Mouse (Mus musculus): ENCODE measurements around the gene Slc34a3. TPM values are rescaled to one million over a fixed set of nuclear protein-coding genes. Genes with fewer than 3 reads are reported as not detected.

Gene Slc34a3
- total RNA-seq, 1 experiment: 0.67 TPM

GRCm38 (mm10) chr2:25237522-25237921, 3.4 kb upstream of the Slc34a3 start:
- Histone ChIP-seq H3K27ac (ENCODE audit: insufficient read depth, low read depth, low read length, poor library complexity, severe bottlenecking) (no peak overlapping the region), H3K36me3 (ENCODE audit: control insufficient read depth, insufficient read depth, low read length, poor library complexity, severe bottlenecking) (no peaks in the 10 kb centered on the region), H3K9me3 (ENCODE audit: control insufficient read depth, insufficient read depth, low read depth, low read length) (no peaks in the 10 kb centered on the region), H3K4me1 (ENCODE audit: control insufficient read depth in 2 of 2, insufficient read depth in 2 of 2, low read length in 2 of 2, poor library complexity in 1 of 2) (peaks cover 11 to 36% of the 10 kb centered on the region in 2 experiments), H3K9ac (ENCODE audit: insufficient read depth, low read depth, low read length, poor library complexity, severe bottlenecking) (no peak overlapping the region), H3K4me3 (ENCODE audit: insufficient read depth in 1 of 2, low read depth in 1 of 2, low read length in 2 of 2, poor library complexity in 1 of 2, severe bottlenecking in 1 of 2) (no peak overlapping the region)
- TF ChIP-seq HCFC1 (IDR thresholded peaks at IDR 0.05; ENCODE audit: borderline replicate concordance, insufficient read depth, low read length) (no peak), ZNF384 (IDR thresholded peaks at IDR 0.05; ENCODE audit: low read depth, low read length) (no peak), MAFK (IDR thresholded peaks at IDR 0.05; ENCODE audit: insufficient read depth, low read depth, low read length) (no peak), CHD2 (IDR thresholded peaks at IDR 0.05; ENCODE audit: low read depth, low read length) (no peak), ZC3H11A (IDR thresholded peaks at IDR 0.05; ENCODE audit: borderline replicate concordance, low read depth, low read length) (no peak)
- in situ Hi-C loops (cut with MboI; ENCODE audit: low sequenced_read_pairs in 2 of 2, unreplicated experiment in 2 of 2): no loop called here
- no peak for DNase-seq (ENCODE audit: low read depth, low spot score)

DNA sequence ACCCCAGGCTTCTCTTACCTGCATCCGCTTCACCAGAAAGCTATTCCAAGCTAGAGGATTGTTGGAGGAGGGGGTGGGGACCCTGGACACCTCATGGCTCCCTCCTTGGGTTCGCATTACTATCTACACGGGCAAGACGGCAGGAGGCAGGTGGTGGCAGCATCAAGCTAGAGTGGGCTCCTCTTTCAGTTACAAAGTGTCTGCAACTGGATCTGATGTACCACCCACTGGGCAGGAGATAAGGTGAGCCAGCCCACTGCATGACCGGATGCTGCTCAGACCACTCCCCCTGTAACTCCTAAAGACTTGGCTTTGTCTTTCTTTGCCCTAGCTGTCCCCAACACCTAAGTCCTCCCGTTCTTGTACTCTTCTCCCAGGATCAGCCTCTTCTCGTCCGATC, 2.5 kb upstream of the Slc34a3 start, which contains the start of gene Rnf224:
Rnf224 (minus strand) TSS at position 174 of the 400 bp plus-strand sequence.
- DNase-seq (ENCODE audit: low read depth, low spot score): no peak
- H3K4me1 ChIP-seq (ENCODE audit: control insufficient read depth in 2 of 2, insufficient read depth in 2 of 2, low read length in 2 of 2, poor library complexity in 1 of 2): peaks cover 11 to 39% of the 10 kb centered on the region in 2 experiments
- H3K36me3 ChIP-seq (ENCODE audit: control insufficient read depth, insufficient read depth, low read length, poor library complexity, severe bottlenecking): no peaks in the 10 kb centered on the region
- TF ChIP-seq CHD2 (IDR thresholded peaks at IDR 0.05; ENCODE audit: low read depth, low read length) (no peak), ZC3H11A (IDR thresholded peaks at IDR 0.05; ENCODE audit: borderline replicate concordance, low read depth, low read length) (no peak), HCFC1 (IDR thresholded peaks at IDR 0.05; ENCODE audit: borderline replicate concordance, insufficient read depth, low read length) (no peak), MAFK (IDR thresholded peaks at IDR 0.05; ENCODE audit: insufficient read depth, low read depth, low read length) (no peak), ZNF384 (IDR thresholded peaks at IDR 0.05; ENCODE audit: low read depth, low read length) (no peak)
- in situ Hi-C loops (cut with MboI; ENCODE audit: low sequenced_read_pairs in 2 of 2, unreplicated experiment in 2 of 2): no loop called here
- H3K9me3 ChIP-seq (ENCODE audit: control insufficient read depth, insufficient read depth, low read depth, low read length): no peaks in the 10 kb centered on the region
- no peak within 1 kb of the TSS for H3K4me3 ChIP-seq (ENCODE audit: insufficient read depth in 1 of 2, low read depth in 1 of 2, low read length in 2 of 2, poor library complexity in 1 of 2, severe bottlenecking in 1 of 2)
- H3K27ac ChIP-seq (ENCODE audit: insufficient read depth, low read depth, low read length, poor library complexity, severe bottlenecking): no peak within 1 kb of the TSS
- H3K9ac ChIP-seq (ENCODE audit: insufficient read depth, low read depth, low read length, poor library complexity, severe bottlenecking): no peak within 1 kb of the TSS

- Histone ChIP-seq H3K9me3 (ENCODE audit: control insufficient read depth, insufficient read depth, low read depth, low read length) (no peaks in the 10 kb centered on the region), H3K4me3 (ENCODE audit: insufficient read depth in 1 of 2, low read depth in 1 of 2, low read length in 2 of 2, poor library complexity in 1 of 2, severe bottlenecking in 1 of 2) (no peak overlapping the region), H3K36me3 (ENCODE audit: control insufficient read depth, insufficient read depth, low read length, poor library complexity, severe bottlenecking) (no peaks in the 10 kb centered on the region), H3K27ac (ENCODE audit: insufficient read depth, low read depth, low read length, poor library complexity, severe bottlenecking) (no peak overlapping the region), H3K9ac (ENCODE audit: insufficient read depth, low read depth, low read length, poor library complexity, severe bottlenecking) (no peak overlapping the region), H3K4me1 (ENCODE audit: control insufficient read depth in 2 of 2, insufficient read depth in 2 of 2, low read length in 2 of 2, poor library complexity in 1 of 2) (peaks cover 6 to 39% of the 10 kb centered on the region in 2 experiments)
- TF ChIP-seq MAFK (IDR thresholded peaks at IDR 0.05; ENCODE audit: insufficient read depth, low read depth, low read length): no peak
- TF ChIP-seq HCFC1 (IDR thresholded peaks at IDR 0.05; ENCODE audit: borderline replicate concordance, insufficient read depth, low read length): no peak
- in situ Hi-C loops (cut with MboI; ENCODE audit: low sequenced_read_pairs in 2 of 2, unreplicated experiment in 2 of 2): no loop called here
- DNase-seq (ENCODE audit: low read depth, low spot score): no peak
These were observed 522 bp upstream of the Slc34a3 start for GRCm38 (mm10) chr2:25234551-25235220.

DNA sequence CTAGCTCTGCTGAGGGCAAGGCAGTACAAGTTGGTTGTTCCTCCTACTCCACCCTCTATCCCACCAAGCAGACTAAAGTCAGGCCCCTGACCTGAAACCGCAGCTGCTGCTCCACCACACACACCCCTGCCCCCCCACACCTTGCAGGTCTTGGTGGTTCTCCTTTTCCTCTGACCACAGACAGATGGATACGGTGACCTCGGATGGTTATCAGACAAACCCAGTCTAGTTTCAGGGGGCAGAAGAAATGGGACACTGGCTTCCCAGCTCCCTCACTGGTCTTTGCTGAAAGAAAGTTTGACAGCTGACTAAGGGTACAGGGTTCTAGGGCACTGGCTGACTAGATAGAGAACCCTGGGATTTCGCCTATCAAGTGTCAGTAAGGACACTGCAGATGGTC, 743 bp downstream of the Slc34a3 start:
- Histone ChIP-seq H3K9ac (ENCODE audit: insufficient read depth, low read depth, low read length, poor library complexity, severe bottlenecking) (no peak overlapping the region), H3K4me3 (ENCODE audit: insufficient read depth in 1 of 2, low read depth in 1 of 2, low read length in 2 of 2, poor library complexity in 1 of 2, severe bottlenecking in 1 of 2) (no peak overlapping the region), H3K4me1 (ENCODE audit: control insufficient read depth in 2 of 2, insufficient read depth in 2 of 2, low read length in 2 of 2, poor library complexity in 1 of 2) (peaks cover 6 to 41% of the 10 kb centered on the region in 2 experiments), H3K9me3 (ENCODE audit: control insufficient read depth, insufficient read depth, low read depth, low read length) (no peaks in the 10 kb centered on the region), H3K27ac (ENCODE audit: insufficient read depth, low read depth, low read length, poor library complexity, severe bottlenecking) (no peak overlapping the region), H3K36me3 (ENCODE audit: control insufficient read depth, insufficient read depth, low read length, poor library complexity, severe bottlenecking) (no peaks in the 10 kb centered on the region)
- in situ Hi-C loops (cut with MboI; ENCODE audit: low sequenced_read_pairs in 2 of 2, unreplicated experiment in 2 of 2): no loop called here
- no peak for DNase-seq (ENCODE audit: low read depth, low spot score)
- TF ChIP-seq ZNF384 (IDR thresholded peaks at IDR 0.05; ENCODE audit: low read depth, low read length): no peak
- TF ChIP-seq HCFC1 (IDR thresholded peaks at IDR 0.05; ENCODE audit: borderline replicate concordance, insufficient read depth, low read length): no peak
- no peak for TF ChIP-seq ZC3H11A (IDR thresholded peaks at IDR 0.05; ENCODE audit: borderline replicate concordance, low read depth, low read length)
- no peak for TF ChIP-seq MAFK (IDR thresholded peaks at IDR 0.05; ENCODE audit: insufficient read depth, low read depth, low read length)
- TF ChIP-seq CHD2 (IDR thresholded peaks at IDR 0.05; ENCODE audit: low read depth, low read length): no peak

All from ES-E14 (cell line).